Mouse (Mus musculus) E14TG2a.4 (cell line): ENCODE results near the gene Mr1.

Source experiments
- CTCF ChIP-seq: conservative IDR thresholded peaks from 2 replicates; pipeline ENCODE4 v1.5.1; 2014; ENCODE audit warnings: low read length
- NANOG ChIP-seq: IDR thresholded peaks from 2 replicates; pipeline ENCODE4 v1.6.1; 2014; ENCODE audit warnings: borderline replicate concordance, low read length, mixed read lengths
- POU5F1 ChIP-seq: IDR thresholded peaks from 2 replicates; pipeline ENCODE4 v1.6.1; 2014; ENCODE audit warnings: low read length, borderline replicate concordance

DNA sequence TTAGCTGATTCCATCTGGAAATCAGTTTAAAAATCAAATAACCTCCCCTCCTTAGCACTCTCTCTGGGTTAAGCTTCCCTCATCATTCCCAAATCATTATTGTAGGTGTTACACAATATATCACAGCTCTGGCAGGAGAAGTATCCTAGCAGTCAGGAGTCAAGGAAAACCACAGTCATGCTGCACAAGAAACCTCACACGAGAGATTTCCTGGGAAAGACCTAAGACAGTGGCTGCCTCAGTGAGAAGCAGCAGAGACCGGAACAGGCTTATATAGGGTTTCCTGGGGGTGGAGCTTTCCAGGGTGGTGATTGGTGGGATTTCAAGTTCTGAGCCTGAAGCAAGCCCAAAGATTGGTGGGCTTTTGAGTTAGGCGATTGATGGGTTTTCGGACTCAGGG lies 58.6 kb downstream of the Mr1 start:
- TF ChIP-seq CTCF, result no peak
- no peak for TF ChIP-seq NANOG
- TF ChIP-seq POU5F1, result no peak
